Mouse (Mus musculus): ENCODE measurements at regions not wholly inside any gene's neighbourhood (a gene's known extent, or its start where the extent isn't known, plus 50 kb on each side); places are given as distances from the start of the nearest gene placed in this dataset.

DNA sequence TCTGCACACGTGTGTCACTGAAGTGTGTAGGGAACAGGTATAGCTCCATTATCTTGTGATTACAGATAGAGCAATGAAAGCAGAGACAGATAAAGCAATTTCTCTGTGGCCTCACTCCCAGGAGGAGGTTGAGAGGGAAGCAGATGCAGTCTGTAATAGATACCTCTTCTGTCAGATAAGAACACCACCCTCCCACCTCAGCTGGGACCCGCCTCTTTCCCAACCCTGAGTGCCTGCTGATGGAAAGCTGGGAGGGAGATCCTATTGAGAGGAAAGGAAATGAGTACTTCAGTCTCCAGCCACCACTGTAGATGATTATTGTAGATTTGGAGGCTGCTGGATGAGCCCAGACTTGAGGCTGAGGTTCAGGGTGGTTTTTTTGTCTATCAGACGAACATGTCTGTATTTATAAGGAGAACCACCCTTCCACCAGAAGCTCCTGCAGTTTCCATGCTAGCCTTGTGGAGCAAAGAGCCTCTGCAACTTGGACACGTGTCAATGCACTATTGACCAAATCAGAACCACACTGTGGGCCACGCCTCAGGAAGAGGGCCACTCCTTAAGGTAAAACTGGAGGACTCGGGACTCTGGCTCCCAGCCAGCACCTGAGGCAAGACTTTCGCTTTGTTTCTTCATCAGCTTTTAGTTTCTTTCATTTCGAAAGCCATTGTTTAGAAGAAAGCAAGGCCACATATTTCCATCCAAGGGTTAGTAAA lies 55.3 kb upstream of the Plekha5 start:
- peak; percentile 53 for DNase-seq (ENCODE audit: low spot score)

DNA sequence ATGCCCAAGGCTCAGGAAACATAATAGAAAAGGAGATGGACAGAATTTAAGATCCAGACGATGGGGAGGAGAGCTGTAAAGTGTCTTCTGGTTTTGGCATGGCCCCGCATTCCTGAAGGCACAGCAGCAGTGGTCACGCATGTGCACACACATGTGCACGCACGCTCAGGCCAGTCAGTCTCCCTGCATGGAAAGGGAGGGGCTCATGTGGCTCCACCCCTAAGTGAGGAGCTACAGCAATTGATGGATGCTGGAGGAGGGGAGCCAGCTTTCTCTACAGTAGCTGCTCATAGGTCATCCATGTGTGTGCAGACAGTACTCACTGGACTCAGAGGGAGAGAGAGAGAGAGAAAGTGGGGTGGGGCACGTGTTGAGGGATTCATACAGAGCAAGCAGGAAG lies 56.6 kb upstream of the Plekha5 start:
- no peak for DNase-seq (ENCODE audit: low spot score)

DNA sequence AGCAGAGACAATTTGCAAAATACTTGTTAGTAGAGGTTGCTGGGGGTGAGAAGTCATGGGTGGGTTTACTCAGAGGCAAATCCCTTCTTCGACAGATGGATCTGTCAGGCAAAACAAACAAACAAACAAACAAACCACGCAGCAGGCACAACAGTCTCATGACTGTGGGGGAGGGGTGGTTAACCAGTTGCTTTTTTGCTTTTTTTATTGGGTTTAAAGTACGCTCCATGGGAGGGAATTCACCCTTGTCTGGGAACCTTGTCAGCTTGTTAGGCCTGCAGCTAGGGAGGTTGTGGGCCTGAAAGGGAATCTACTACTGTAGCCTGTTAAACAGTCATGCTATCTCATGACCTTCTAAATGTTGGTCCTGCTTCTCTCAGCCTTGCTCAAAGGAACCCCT lies 57.1 kb upstream of the Plekha5 start:
- DNase-seq (ENCODE audit: low spot score) = no peak

DNA sequence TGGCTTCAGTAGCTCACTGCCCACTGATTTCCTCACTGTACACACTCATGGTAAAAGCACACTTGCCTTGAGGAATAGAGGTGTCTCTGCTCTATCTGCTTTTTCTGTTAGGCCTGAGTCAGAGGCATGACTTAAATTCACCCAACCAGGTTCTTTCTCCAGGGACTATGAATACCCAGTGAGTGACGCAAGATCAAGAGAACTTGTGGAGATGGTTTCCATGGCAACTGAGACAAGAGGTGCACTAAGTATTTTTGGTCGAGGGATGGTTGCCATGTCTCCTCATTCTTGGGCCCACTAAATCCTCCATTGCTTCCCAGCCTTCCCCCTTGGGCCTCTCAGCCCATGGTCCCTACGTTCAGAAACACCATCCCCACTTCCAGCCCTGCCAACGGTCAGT lies 62.9 kb upstream of the Plekha5 start:
- DNase-seq (ENCODE audit: low spot score) = no peak

DNA sequence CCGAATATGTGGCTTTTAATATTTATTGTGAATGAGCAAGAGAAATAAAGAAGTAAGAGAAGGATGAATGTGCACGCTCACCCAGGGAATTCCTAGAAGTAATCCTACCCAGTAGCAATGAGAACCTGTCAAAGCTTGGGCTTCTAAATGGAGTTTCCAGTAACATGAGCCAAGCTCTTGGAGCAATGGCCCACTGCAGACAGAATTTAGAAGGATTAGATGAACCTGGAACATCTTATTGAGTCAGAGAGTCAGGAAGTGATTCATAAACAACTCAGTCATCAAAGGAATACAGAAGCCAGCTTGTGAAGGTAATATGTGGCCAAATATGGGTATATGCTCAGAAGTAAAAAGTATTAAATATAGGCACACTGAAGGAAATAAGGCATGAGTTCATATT lies 66.0 kb upstream of the Plekha5 start:
- DNase-seq (ENCODE audit: low spot score) = no peak

DNA sequence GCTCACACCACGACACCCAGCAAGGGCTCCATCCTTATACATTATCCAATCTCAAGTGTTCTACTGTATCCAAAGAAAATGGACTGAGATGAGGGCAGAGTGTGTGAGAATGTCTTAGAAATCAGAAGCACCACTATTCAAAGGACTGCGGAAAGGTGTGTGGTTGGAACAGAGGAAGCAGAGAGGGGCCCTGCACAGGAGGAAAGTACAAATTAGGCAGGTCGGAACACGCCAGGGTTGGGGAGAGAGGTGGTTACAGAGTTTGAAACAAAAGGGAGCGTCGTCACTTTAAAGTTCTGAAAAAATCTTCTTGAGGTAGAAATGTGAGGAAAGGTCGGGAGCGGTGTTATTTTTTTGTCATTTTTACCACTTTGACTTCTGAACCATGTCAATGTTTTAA lies 66.6 kb upstream of the Plekha5 start:
- no peak for DNase-seq (ENCODE audit: low spot score)

DNA sequence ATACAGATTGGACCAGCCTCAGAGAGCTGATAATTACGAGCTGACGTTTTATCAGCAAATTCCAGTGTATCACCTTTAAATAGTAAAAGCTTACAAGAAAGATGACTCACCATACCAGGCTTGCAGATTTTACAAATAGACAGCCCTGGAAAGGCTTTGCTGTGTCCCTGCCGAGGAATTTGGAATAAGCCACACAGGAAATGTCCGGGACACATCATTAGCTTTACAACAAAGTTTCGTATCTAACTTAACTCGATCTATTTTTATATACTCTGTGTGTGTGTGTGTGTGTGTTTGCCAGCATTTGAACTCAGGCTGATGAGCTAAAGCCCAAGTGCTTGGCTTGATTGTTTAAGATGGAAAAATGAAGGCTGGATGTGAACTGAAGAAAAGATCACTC lies 69.8 kb upstream of the Plekha5 start:
- DNase-seq (ENCODE audit: low spot score) = no peak

DNA sequence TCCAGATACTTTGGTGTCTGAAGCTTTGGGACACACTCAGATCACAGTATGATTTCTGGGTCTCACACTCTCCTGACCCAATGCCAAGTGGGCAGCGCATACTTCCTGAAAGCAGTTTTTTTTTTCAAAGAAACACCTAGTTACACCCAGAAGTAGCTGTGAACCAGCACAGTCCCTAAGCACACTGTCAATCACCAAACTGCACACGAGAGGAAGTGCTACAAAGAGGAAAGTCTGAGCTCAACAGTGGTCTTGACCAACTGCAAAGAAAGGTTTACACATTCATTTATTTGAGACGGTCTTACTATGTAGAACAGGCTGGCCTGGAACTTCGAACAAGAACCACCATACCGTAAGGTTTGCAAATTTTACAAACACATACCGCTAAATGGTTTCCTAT lies 70.2 kb upstream of the Plekha5 start:
- no peak for DNase-seq (ENCODE audit: low spot score)

DNA sequence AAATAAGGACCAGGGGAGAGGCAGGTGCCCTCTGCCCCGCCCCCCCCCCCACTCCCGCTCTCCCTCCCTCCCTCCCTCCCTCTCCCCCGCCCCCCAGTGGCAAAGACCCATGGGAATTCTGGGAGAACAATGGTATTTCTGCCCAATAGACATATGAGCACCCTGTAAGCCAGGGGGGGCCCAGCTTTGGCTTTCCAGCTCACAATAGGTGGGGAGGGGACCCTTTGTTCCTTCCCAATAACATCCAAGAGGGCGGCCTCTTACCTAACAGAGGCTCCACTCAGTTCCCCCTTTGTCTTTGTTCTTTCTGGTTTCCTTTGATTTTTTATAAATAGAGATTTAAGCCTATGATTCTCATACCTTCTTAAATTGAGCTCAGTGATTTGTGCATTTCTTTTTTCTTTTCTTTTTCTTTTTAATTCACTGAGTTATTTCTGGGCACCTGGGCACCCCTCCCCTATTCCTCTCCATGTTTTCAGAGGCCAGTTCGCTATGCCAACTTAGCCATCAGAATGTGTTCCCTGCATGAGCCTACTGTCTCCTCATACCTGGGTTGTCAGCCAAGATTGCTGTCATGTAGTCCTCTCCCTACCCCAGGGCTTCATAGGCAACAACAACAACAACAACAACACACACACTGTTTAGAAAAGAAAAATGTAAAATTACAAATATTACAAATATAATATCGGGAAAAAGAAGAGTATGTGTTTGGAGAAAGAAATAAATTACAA lies 72.3 kb upstream of the Plekha5 start:
- no peak for DNase-seq (ENCODE audit: low spot score)

DNA sequence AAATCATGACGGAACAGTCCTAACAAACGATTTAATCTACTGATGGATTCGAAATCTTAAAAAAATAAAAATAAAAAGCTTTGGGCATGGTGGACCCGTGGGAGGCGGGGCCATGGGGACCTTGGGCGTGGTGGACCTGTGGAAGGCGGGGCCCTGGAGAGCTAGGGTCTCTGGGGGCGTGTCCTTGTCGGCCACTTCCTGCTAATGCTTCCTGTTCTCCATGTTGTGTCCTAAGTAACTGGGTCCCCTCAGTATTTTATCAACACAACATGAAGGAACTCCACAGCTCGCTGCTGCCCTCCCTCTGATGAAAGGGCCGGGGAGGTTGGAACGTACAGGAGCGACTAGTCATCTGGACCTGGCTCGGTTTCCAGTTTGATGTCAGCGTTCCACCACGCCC lies 75.3 kb upstream of the Plekha5 start:
- no peak for DNase-seq (ENCODE audit: low spot score)

DNA sequence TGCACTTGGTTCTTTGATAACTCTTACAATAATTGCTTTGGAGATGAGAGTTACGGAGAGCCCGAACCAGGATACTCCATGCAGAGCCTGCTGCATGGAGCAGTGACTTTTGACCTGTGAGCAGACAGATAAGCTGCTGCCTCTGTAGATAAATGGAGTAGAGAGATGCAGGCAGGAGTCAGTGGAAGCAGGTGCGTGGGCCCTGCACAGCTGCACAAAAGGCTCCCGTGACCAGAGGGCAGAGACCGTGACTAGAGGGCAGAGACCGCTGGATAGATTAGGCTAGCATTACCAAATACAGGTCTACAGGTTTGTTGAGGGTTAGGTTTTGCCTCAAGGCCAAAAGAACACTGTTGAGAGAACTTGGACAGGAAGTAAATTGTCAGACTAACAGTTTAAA lies 76.9 kb upstream of the Plekha5 start:
- no peak for DNase-seq (ENCODE audit: low spot score)

DNA sequence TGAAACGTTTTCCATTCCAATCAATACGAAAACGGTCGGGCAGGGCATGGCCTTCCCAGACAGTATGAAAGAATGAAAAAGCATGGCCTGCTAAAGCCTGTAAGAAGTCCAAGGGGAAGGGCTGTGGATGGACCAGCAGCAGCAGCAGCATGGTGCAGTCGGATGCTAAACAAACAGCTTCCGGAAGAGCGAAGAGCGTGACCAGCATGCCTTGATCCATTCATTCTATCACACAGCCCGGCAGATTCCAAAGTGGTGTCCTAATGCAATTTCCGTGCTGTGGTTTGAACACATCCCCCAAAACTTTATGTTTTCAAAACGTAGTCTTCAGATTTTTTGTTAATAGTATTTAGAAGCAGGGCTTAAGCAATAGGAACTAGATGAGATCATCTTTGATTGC lies 80.2 kb upstream of the Plekha5 start:
- no peak for DNase-seq (ENCODE audit: low spot score)

DNA sequence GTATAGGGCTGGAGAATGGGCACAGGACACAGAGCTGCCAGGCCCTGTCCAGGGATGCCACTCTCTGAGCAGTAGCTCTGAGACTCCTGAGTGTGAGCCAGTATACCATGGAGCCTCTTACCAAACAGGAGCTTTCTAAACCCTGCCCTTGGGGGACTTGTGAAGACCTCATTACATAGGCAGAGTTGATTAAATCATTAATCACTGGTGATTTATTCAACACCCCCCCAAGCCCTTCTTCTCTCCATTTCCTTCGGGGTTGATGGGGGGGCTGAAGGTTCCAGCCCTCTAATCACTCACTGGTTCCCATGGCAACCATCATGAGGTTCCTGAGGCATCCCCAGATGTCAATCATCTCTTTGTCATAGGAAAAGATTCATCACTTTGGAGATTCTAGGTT lies 81.0 kb upstream of the Plekha5 start:
- DNase-seq (ENCODE audit: low spot score) = no peak

DNA sequence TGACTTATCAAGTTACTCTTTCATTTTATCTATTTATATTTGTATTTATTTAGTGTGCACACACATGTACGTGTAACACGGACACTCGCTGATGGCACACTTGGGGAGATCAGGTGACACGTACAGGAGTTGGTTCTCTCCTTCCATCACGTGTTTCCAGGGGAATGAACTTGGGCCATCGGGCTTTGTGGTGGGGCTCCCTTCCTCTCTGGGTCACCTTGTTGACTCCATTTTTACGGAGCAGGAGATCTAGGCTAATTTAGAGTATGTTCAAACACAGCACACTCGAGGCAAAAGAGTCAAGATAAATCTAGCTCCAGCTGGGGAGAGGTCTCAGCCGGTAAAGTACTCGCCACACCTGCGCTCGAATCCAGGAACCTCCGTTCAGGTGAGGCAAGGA lies 84.1 kb upstream of the Plekha5 start:
- no peak for DNase-seq (ENCODE audit: low spot score)

DNA sequence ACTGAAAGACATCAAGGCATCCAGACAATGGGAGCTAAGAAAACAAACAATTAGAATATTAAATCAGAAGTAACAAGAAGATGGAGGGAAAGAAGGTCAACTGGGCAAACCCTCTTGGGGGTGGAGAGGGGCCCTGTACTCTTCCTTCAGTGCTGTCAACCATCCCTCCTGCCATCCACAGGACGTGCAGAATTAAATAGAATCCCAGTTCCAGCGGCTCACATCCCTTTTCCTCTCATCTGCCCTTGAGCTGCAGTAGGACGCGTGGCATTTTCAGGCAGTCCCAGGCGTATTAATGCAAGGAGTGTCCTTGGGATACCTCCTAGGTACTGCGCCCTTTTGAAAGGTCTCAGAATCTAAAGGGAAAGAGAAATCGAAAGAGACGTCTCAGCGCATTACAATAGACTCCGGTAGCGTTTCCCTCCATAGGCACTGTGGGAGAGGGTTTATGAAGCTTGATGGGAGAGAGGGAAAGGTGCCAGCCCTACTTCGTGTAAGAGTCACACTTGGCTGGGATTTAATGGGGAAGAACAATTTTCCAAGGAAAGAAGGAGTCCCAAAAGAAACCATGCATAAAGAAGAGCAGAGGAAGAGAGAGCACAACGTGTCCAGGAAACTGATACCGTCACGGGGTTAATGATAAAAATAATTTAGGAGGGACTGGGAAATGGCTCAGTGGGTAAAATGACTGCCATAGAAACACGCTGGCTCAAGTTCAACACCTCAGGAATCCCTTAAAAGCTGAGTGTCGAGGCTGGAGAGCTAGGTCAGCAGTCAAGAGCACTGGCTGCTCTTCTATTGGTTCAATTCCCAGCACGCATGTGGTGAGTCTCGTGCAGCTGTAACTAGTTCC lies 85.7 kb upstream of the Plekha5 start:
- DNase-seq (ENCODE audit: low spot score) = no peak

DNA sequence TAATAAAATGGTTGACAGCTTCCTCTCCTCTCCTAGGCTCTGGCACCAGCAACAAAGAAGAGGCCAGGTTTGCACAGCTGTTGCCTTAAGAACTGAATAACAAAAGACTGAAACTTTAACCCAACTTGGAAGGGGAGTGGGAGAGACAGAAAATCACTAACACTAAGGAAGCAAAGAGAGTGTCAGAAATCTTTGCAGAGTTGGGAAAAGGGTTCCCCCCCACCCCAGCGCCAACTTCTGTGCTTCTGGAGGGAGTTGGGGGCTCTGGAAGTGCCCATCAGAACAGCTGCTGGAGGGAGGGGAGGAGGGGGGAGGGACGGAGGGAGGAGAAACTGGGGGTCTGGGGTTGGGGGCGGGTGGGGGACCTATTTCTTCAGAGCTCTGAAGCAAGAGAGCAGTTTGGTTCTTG lies 86.8 kb upstream of the Plekha5 start:
- no peak for DNase-seq (ENCODE audit: low spot score)

DNA sequence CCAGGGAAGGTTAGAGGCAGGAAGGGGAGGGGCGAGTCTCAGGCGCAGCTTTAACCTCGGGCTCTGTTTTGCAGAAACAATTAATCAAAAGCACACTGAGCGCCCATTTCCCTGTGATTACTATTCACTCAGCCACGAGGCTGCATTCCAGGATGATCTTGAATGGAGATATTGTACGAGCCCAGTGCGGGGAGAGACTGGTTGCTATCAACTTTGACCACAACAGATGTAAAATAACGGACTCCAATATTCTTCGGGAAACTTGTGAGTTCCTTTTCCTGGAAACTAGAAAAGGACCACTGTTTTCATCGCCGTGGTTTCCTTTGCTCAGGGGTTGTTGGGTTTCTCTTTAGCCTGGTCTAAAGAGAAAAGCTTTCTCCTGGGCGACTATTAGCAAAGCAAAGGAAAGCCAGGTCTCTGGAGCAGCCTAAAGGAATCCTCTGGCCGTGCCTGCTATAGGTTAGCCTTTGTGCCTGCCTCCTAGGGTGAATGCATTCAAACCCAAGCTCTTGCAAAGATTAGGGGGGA lies 87.4 kb upstream of the Plekha5 start:
- no peak for DNase-seq (ENCODE audit: low spot score)

DNA sequence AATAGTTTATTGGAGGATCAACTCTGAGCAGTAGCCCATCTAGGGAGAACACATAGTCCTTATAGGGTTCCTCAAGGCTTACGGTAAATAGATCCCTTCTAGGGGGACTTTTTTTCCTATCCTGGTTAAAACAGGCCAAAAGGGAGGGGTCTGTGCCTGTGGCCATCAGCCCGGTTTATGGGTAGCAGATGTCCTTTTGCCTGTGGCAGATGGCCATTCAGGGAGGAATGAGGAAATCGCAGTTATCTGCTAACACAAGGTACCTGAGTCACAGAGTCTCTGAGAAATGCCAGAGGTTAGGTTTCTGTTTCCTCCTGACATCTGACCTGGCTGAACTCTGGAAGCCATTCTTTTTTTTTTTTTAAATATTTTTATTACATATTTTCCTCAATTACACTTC lies 90.5 kb upstream of the Plekha5 start:
- no peak for DNase-seq (ENCODE audit: low spot score)

DNA sequence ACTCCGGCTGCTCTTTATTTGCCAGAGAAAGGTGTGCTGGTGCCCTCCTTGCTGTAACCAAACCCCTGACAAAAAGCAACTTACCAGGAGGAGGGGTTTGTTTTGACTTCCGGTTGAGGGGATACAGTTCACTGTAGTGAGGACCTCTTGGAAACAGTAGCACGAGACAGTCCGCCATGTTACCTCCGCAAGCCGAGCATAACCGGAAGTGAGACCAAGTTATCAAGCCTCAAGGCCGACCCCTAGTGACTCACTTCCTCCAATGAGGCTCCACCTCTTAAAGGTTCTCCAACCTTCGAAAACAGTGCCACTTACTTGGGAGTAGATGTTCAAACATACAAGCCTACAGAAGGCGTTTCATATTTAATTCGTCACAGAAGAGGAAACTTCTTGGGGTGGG lies 115.2 kb upstream of the Plekha5 start:
- no peak for DNase-seq (ENCODE audit: low spot score)

DNA sequence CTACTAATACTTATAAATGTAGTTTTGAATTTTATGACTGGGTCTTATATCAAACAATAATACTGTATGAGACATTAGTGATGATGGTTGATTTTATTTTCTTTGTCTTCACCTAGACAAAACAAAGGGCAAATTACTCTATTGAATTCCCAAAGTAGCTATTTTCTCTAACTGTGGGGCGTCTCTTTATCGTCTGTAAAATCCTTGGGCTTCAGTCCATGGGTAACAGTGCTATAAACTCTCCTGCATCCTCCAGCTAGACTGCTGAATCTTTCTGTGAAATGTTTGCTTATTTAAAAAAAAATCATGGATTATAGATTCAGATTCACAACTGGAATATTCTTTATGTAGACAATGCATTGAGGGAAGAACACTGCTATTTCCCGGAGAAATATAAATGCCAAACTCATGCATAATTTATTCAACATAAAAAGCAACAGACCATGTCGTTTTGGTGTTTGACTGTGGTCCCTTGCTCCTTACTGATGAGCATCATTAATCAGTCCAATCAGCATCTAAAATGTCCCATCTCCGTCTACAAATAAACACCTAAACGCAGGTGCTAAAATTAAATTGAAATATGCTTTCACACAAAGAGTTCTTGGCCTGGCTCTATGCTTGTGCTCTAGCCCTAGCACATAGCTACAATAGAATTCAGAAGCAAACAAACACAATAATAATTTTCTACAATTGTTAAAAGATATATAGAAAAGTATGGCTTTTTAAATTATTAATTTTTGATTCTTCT lies 116.9 kb upstream of the Plekha5 start:
- no peak for DNase-seq (ENCODE audit: low spot score)

DNA sequence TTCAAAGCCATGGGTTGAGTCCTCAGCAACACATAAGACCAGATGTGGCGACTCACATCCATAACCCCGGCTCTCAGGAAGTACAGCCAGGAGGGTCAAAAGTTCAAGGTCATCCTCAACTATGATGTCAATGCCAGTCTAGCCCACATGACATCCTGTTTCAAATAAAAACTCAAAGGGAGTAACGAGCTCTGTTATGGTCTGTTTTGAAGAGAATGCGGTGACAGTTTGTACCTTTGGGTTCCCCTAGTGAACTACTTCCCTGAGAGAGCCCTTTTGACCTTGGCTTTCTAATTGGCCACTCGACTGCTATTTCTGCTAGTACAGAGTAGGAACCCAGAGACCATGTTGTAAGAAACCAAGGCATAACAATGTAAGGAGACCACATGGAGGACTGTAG lies 119.7 kb upstream of the Plekha5 start:
- DNase-seq (ENCODE audit: low spot score) = no peak
